Mouse (Mus musculus) heart, adult 2 months (tissue): Measurements from ENCODE around the gene Tekt2. TPM values are rescaled to one million over a fixed set of nuclear protein-coding genes. Genes with fewer than 3 reads are reported as not detected.

Experiments
- DNase-seq, 2 experiments: peaks; one replicate each; pipeline ENCODE4 v3.0.0; 2021
- H3K27ac ChIP-seq: fragments of 200-600 bp; 2 replicates; pipeline ENCODE4 v1.8.1; 2022
- H3K27me3 ChIP-seq: fragments of 200-500 bp; 2 replicates; pipeline ENCODE4 v1.6.1; 2012; ENCODE audit warnings: mild to moderate bottlenecking, low read length, inconsistent platforms, mixed read lengths; ENCODE audit not compliant: control insufficient read depth, insufficient read depth
- H3K36me3 ChIP-seq: fragments of 200-500 bp; 2 replicates; pipeline ENCODE4 v1.6.1; 2012; ENCODE audit warnings: low read length, inconsistent platforms; ENCODE audit not compliant: control insufficient read depth, insufficient read depth
- H3K4me1 ChIP-seq: fragments of 200-500 bp; 2 replicates; pipeline ENCODE4 v1.6.1; 2011; ENCODE audit warnings: low read length; ENCODE audit not compliant: control insufficient read depth, insufficient read depth
- H3K4me3 ChIP-seq: fragments of 200-600 bp; 2 replicates; pipeline ENCODE4 v1.8.1; 2022
- H3K79me2 ChIP-seq: fragments of 200-500 bp; replicated peaks from 2 replicates; pipeline ENCODE4 v1.6.1; 2012; ENCODE audit warnings: mild to moderate bottlenecking, inconsistent platforms, low read length, moderate library complexity, mixed read lengths; ENCODE audit not compliant: control insufficient read depth, insufficient read depth
- H3K9ac ChIP-seq: fragments of 200-500 bp; 2 replicates; pipeline ENCODE4 v1.6.1; 2012; ENCODE audit warnings: low read depth, mild to moderate bottlenecking, control low read depth, inconsistent platforms, low read length, mixed read lengths
- CTCF ChIP-seq: fragments of 200-600 bp; IDR thresholded peaks from 2 replicates; pipeline ENCODE4 v1.8.1; 2022; ENCODE audit warnings: antibody characterized with exemption, mild to moderate bottlenecking, moderate library complexity
- EP300 ChIP-seq: fragments of 200-500 bp; IDR thresholded peaks from 2 replicates; pipeline ENCODE4 v1.6.1; 2011; ENCODE audit warnings: low read depth, low read length, control low read depth; ENCODE audit not compliant: insufficient read depth
- POLR2A ChIP-seq: fragments of 200-500 bp; IDR thresholded peaks from 2 replicates; pipeline ENCODE4 v1.6.1; 2011; ENCODE audit warnings: mild to moderate bottlenecking, low read depth, low read length, control low read depth; ENCODE audit not compliant: insufficient read depth
- WGBS: fragments of 180-500 bp; shearing (Covaris S2); methylation state at CpG from one replicate; pipeline ENCODE4 v1.1.7; 2018; 5-methylcytosine and 5-hydroxymethylcytosine counted together
- intact Hi-C: fragments of 180-260 bp; cut with DNase I; formaldehyde crosslinking; loops from one replicate; pipeline ENCODE4 v1.15.1; 2025
- polyA plus RNA-seq: library from polyadenylated mRNA; depleted of rRNA; stranded (reverse); fragments of >200 nt; gene quantifications from 2 replicates; pipeline ENCODE4 v1.2.3, GENCODE M21; 2012
- total RNA-seq, 2 experiments: library from RNA; stranded (reverse); gene quantifications; 2 replicates each; pipeline ENCODE4 v1.2.3; 2021

The Tekt2 gene
- total and polyA plus RNA-seq, 3 experiments = 0.37 to 1.5 (median 0.39) TPM

GRCm38 (mm10) chr4:126321111-126321853, 4.2 kb downstream of the Tekt2 start, which contains the start of gene Adprhl2:
Adprhl2 (minus strand) TSS chr4:126321703.
- peak within 1 kb of the TSS; percentile 81 for H3K27ac ChIP-seq
- H3K79me2 ChIP-seq = no peaks in the 10 kb centered on the region; the same call in 1 of the 2 replicates
- peak within 1 kb of the TSS; percentile 83 for H3K9ac ChIP-seq
- H3K36me3 ChIP-seq = no peaks in the 10 kb centered on the region
- H3K4me1 ChIP-seq = no peaks in the 10 kb centered on the region
- TF ChIP-seq EP300 (peak; percentile 93), POLR2A (peak; percentile 71), CTCF (peak; percentile 100; the same call in 1 of the 2 replicates)
- intact Hi-C loops = loop anchor here (5.0 kb wide), 1 partner anchor 106 kb away; the partner anchor contains the start of gene Ago3
- under 1% methylated on average over 80 of the region's 80 CpGs for whole genome bisulfite sequencing
- peak; percentile 96 to 99 for DNase-seq
- H3K4me3 ChIP-seq = peak within 1 kb of the TSS; percentile 91
- no peaks in the 10 kb centered on the region for H3K27me3 ChIP-seq

DNA sequence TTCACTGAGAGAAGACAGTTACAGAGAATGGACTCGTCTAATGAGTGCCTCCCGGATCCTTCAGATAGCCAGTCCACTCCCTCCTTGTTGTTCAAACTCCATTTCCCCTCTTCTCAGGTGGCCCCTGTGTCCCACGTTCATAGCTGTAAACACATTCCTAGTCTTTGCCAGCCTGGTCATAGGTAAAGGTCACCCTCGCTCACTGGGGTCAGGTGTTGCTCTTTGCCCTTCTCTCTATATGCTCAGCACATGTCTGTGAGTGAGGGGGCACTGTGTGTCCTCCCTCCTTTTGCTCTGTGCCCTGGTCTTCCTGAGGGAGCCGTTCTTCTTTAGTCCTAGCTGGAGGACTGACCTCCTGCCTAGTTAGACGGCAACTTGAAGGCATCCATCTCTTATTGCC, 5.7 kb downstream of the Tekt2 start:
- no peaks in the 10 kb centered on the region for H3K4me1 ChIP-seq
- TF ChIP-seq POLR2A = no peak
- no peak overlapping the region for H3K4me3 ChIP-seq
- intact Hi-C loops = loop anchor here (5.0 kb wide), 1 partner anchor 107 kb away; the partner anchor contains the start of gene Ago3
- H3K9ac ChIP-seq = no peak overlapping the region
- H3K27ac ChIP-seq = no peak overlapping the region
- no peak for DNase-seq
- 83% methylated on average over 6 of the region's 6 CpGs for WGBS
- H3K79me2 ChIP-seq = no peaks in the 10 kb centered on the region; the same call in 1 of the 2 replicates
- H3K36me3 ChIP-seq = no peaks in the 10 kb centered on the region
- no peaks in the 10 kb centered on the region for H3K27me3 ChIP-seq

GRCm38 (mm10) chr4:126316443-126317040, 8.9 kb downstream of the Tekt2 start:
- 88% methylated on average over 13 of the region's 13 CpGs for WGBS
- Histone ChIP-seq H3K36me3 (no peaks in the 10 kb centered on the region), H3K27me3 (no peaks in the 10 kb centered on the region), H3K4me3 (no peak overlapping the region), H3K4me1 (no peaks in the 10 kb centered on the region), H3K79me2 (no peaks in the 10 kb centered on the region; the same call in 1 of the 2 replicates), H3K27ac (peak overlapping the region; percentile 20; the same call in 1 of the 2 replicates), H3K9ac (no peak overlapping the region)
- intact Hi-C loops = no loop called here
- no peak for DNase-seq
- TF ChIP-seq CTCF (no peak), POLR2A (no peak), EP300 (no peak)

- Histone ChIP-seq H3K27me3 (no peaks in the 10 kb centered on the region), H3K4me3 (no peak overlapping the region), H3K27ac (peak overlapping the region; percentile 20; the same call in 1 of the 2 replicates), H3K4me1 (no peaks in the 10 kb centered on the region), H3K79me2 (no peaks in the 10 kb centered on the region; the same call in 1 of the 2 replicates), H3K36me3 (no peaks in the 10 kb centered on the region), H3K9ac (no peak overlapping the region)
- peak in 1 of 2 experiments; percentile 48 for DNase-seq
- TF ChIP-seq EP300 = no peak
- TF ChIP-seq CTCF = no peak
- no peak for TF ChIP-seq POLR2A
- WGBS = 25% methylated on average over 5 of the region's 5 CpGs
- intact Hi-C loops = no loop called here
These were observed 9.6 kb downstream of the Tekt2 start for GRCm38 (mm10) chr4:126315931-126316330.

GRCm38 (mm10) chr4:126314393-126314792, 11.1 kb downstream of the Tekt2 start:
- Histone ChIP-seq H3K79me2 (no peaks in the 10 kb centered on the region), H3K27ac (no peak overlapping the region), H3K4me1 (no peaks in the 10 kb centered on the region), H3K36me3 (no peaks in the 10 kb centered on the region), H3K4me3 (no peak overlapping the region), H3K27me3 (no peaks in the 10 kb centered on the region), H3K9ac (no peak overlapping the region)
- intact Hi-C loops = loop anchor here (5.0 kb wide), 1 partner anchor 227 kb away; no protein-coding TSS in a partner anchor
- DNase-seq = no peak
- WGBS = 77% methylated on average over 10 of the region's 10 CpGs
- TF ChIP-seq EP300 = no peak
- TF ChIP-seq POLR2A = no peak
- TF ChIP-seq CTCF = no peak

DNA sequence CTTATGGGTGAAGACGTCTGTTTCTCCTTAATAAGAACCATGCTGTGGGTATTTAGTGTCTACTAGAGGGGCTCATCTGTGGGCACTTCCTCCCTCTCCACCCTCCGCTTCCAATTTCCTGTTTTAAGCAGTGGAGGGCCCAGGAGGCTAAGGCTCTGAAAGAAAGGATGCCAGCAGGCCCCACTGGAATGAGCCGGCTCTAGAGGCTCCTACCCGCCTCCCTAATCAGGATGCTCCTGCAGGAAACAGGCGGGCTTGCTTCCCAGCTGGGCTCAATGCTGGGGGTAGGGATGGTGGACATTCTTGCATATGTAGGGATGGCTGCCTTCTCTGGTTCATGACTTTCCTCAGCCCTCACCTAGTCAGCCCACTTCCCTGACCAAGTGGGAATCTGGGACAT, 12.3 kb downstream of the Tekt2 start:
- DNase-seq = no peak
- H3K36me3 ChIP-seq = no peaks in the 10 kb centered on the region
- H3K4me1 ChIP-seq = no peaks in the 10 kb centered on the region
- no peak overlapping the region for H3K27ac ChIP-seq
- TF ChIP-seq POLR2A = no peak
- no peak for TF ChIP-seq CTCF
- no peak for TF ChIP-seq EP300
- H3K9ac ChIP-seq = no peak overlapping the region
- 37% methylated on average over 5 of the region's 5 CpGs for WGBS
- intact Hi-C loops = loop anchor here (5.0 kb wide), 1 partner anchor 226 kb away; no protein-coding TSS in a partner anchor
- H3K4me3 ChIP-seq = no peak overlapping the region
- H3K27me3 ChIP-seq = no peaks in the 10 kb centered on the region
- no peaks in the 10 kb centered on the region for H3K79me2 ChIP-seq
